Mouse (Mus musculus) embryonic facial prominence, embryonic 15.5 days (tissue): ENCODE measurements at regions not wholly inside any gene's neighbourhood (a gene's known extent, or its start where the extent isn't known, plus 50 kb on each side); places are given as distances from the start of the nearest gene placed in this dataset.

Experiments used
- ATAC-seq: fragments of 200-750 bp; cut with Nextera tagmentation; 2 replicates; pipeline ENCODE4 v1.8.0; 2017; ENCODE audit warnings: low read depth, moderate TSS enrichment; ENCODE audit not compliant: insufficient number of reproducible peaks, low FRiP score, low TSS enrichment
- H3K27ac ChIP-seq: fragments of 300-500 bp; sonication (generic); replicated peaks from 2 replicates; pipeline ENCODE4 v1.5.1; 2015; ENCODE audit warnings: mild to moderate bottlenecking, inconsistent platforms
- H3K27me3 ChIP-seq: fragments of 300-500 bp; sonication (generic); 2 replicates; pipeline ENCODE4 v1.6.1; 2015; ENCODE audit warnings: inconsistent platforms
- H3K36me3 ChIP-seq: fragments of 300-500 bp; sonication (generic); 2 replicates; pipeline ENCODE4 v1.6.1; 2015; ENCODE audit warnings: mild to moderate bottlenecking, inconsistent platforms
- H3K4me1 ChIP-seq: fragments of 300-500 bp; sonication (generic); 2 replicates; pipeline ENCODE4 v1.6.1; 2015; ENCODE audit warnings: inconsistent platforms
- H3K4me2 ChIP-seq: fragments of 300-500 bp; sonication (generic); replicated peaks from 2 replicates; pipeline ENCODE4 v1.6.1; 2015; ENCODE audit warnings: mild to moderate bottlenecking, inconsistent platforms
- H3K4me3 ChIP-seq: fragments of 300-500 bp; sonication (generic); replicated peaks from 2 replicates; pipeline ENCODE4 v1.5.1; 2015; ENCODE audit warnings: mild to moderate bottlenecking, inconsistent platforms
- H3K9ac ChIP-seq: fragments of 300-500 bp; sonication (generic); 2 replicates; pipeline ENCODE4 v1.6.1; 2015; ENCODE audit warnings: inconsistent platforms
- H3K9me3 ChIP-seq: fragments of 300-500 bp; sonication (generic); replicated peaks from 2 replicates; pipeline ENCODE4 v1.6.1; 2016; ENCODE audit warnings: inconsistent platforms
- WGBS: fragments of 180-500 bp; shearing (Covaris S2); methylation state at CpG from one replicate; pipeline ENCODE4 v1.1.7; 2015; 5-methylcytosine and 5-hydroxymethylcytosine counted together

GRCm38 (mm10) chr15:59138393-59139107 lies 249.5 kb downstream of the Gm49356 start:
- no peak overlapping the region for H3K9ac ChIP-seq
- WGBS, result 52% methylated on average over 8 of the region's 8 CpGs
- H3K9me3 ChIP-seq, result no peaks in the 10 kb centered on the region
- no peak overlapping the region for H3K4me3 ChIP-seq
- no peaks in the 10 kb centered on the region for H3K36me3 ChIP-seq
- no peak for ATAC-seq
- H3K27ac ChIP-seq, result no peak overlapping the region
- no peaks in the 10 kb centered on the region for H3K27me3 ChIP-seq
- H3K4me2 ChIP-seq, result no peak overlapping the region
- peaks cover 7% of the 10 kb centered on the region; the same call in 1 of the 2 replicates for H3K4me1 ChIP-seq

GRCm38 (mm10) chr15:59141621-59142020 lies 252.5 kb downstream of the Gm49356 start:
- no peaks in the 10 kb centered on the region for H3K27me3 ChIP-seq
- 83% methylated on average over 4 of the region's 4 CpGs for WGBS
- H3K36me3 ChIP-seq, result no peaks in the 10 kb centered on the region
- H3K9me3 ChIP-seq, result no peaks in the 10 kb centered on the region
- peaks cover 15% of the 10 kb centered on the region for H3K4me1 ChIP-seq
- no peak overlapping the region for H3K9ac ChIP-seq
- no peak for ATAC-seq
- H3K4me2 ChIP-seq, result no peak overlapping the region
- H3K4me3 ChIP-seq, result no peak overlapping the region
- H3K27ac ChIP-seq, result no peak overlapping the region

GRCm38 (mm10) chr15:59142481-59142880 lies 253.4 kb downstream of the Gm49356 start:
- H3K4me2 ChIP-seq, result no peak overlapping the region
- 63% methylated on average over 9 of the region's 9 CpGs for WGBS

DNA sequence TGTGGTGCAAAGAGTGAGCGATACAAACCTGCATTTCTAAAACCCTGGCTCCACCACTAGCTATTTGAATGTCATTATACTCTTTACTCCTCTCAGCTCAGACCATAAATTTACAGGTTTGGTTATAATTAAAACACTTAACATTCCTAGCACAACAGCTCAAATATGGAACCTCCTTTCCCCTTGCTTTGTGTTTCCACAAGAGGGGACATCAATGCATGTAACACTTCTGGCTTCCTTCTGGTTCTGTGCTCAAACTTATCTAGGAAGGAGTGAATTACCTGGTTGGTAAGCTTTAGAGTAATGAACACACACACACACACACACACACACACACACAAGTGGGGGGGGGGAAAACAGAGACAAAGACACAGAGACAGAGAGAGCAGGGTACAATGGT lies 254.8 kb downstream of the Gm49356 start:
- H3K27ac ChIP-seq, result no peak overlapping the region
- no peaks in the 10 kb centered on the region for H3K27me3 ChIP-seq
- no peak overlapping the region for H3K9ac ChIP-seq
- no peak for ATAC-seq
- no peaks in the 10 kb centered on the region for H3K36me3 ChIP-seq
- no peak overlapping the region for H3K4me3 ChIP-seq
- peaks cover 9% of the 10 kb centered on the region for H3K4me1 ChIP-seq
- H3K4me2 ChIP-seq, result no peak overlapping the region
- no peaks in the 10 kb centered on the region for H3K9me3 ChIP-seq
- WGBS, result 100% methylated on average over 1 of the region's 1 CpGs

More at GRCm38 (mm10) chr15:59142481-59142880, 253.4 kb downstream of the Gm49356 start:
- Histone ChIP-seq H3K4me3 (no peak overlapping the region), H3K9me3 (no peaks in the 10 kb centered on the region), H3K27ac (no peak overlapping the region), H3K36me3 (no peaks in the 10 kb centered on the region), H3K4me1 (peaks cover 15% of the 10 kb centered on the region), H3K9ac (no peak overlapping the region), H3K27me3 (no peaks in the 10 kb centered on the region)
- no peak for ATAC-seq

DNA sequence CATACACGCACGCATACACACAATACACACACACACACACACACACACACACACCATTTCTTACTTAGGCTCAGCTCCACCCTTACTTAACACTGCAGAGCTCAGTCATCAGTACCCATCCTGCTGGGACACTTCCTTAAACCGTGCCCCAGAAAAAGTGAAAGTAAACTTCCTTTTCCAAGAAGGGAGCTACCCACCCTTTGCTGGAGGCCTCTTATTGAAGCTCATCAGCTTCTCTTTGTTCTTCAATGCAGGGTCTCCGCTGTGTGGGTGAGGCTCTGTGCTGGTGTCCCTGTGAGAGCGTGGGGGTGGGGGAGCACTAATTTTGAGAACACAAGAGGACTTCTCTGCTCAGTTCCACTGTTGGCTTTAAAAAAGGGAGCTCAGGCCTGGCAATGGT lies 256.6 kb downstream of the Gm49356 start:
- no peak for ATAC-seq
- no peaks in the 10 kb centered on the region for H3K36me3 ChIP-seq
- no peak overlapping the region for H3K9ac ChIP-seq
- no peak overlapping the region for H3K27ac ChIP-seq
- no peaks in the 10 kb centered on the region for H3K27me3 ChIP-seq
- WGBS, result 67% methylated on average over 5 of the region's 5 CpGs
- H3K9me3 ChIP-seq, result no peaks in the 10 kb centered on the region
- H3K4me3 ChIP-seq, result no peak overlapping the region
- H3K4me1 ChIP-seq, result peaks cover 9% of the 10 kb centered on the region
- no peak overlapping the region for H3K4me2 ChIP-seq

GRCm38 (mm10) chr15:59146111-59146510 lies 257.0 kb downstream of the Gm49356 start:
- no peak overlapping the region for H3K27ac ChIP-seq
- no peaks in the 10 kb centered on the region for H3K36me3 ChIP-seq
- no peaks in the 10 kb centered on the region for H3K27me3 ChIP-seq
- 79% methylated on average over 19 of the region's 19 CpGs for WGBS
- no peak overlapping the region for H3K4me2 ChIP-seq
- ATAC-seq, result no peak
- peaks cover 9% of the 10 kb centered on the region for H3K4me1 ChIP-seq
- no peak overlapping the region for H3K4me3 ChIP-seq
- H3K9me3 ChIP-seq, result no peaks in the 10 kb centered on the region
- no peak overlapping the region for H3K9ac ChIP-seq

DNA sequence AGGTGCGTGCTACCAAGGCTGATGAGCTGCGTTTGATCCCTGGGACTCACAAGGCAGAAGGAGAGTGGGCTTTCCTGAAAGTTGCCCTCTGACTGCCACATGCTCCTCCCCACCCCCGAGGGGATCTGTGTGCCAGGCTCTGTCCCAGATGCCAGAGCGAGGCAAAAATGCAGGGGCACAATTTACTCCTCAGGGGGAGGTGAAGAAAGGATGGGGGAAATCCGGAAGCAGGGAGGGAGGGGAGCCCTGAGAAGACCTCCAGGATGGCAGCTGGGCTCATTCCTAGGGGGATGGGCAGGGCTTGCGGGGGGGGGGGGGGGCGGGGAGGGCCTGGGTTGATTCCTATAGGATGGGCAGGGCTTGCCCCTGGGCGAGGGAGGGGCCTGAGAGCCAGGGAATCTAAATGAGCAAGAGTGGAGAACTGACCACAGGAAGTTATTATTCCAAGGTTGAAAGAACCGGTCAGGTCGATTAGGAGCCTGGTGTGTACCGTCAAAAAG lies 257.5 kb downstream of the Gm49356 start:
- no peak for ATAC-seq
- Histone ChIP-seq H3K9me3 (no peaks in the 10 kb centered on the region), H3K4me1 (peaks cover 9% of the 10 kb centered on the region), H3K27ac (no peak overlapping the region), H3K4me3 (no peak overlapping the region), H3K9ac (no peak overlapping the region), H3K36me3 (no peaks in the 10 kb centered on the region), H3K4me2 (no peak overlapping the region), H3K27me3 (no peaks in the 10 kb centered on the region)
- WGBS, result 17% methylated on average over 10 of the region's 11 CpGs

DNA sequence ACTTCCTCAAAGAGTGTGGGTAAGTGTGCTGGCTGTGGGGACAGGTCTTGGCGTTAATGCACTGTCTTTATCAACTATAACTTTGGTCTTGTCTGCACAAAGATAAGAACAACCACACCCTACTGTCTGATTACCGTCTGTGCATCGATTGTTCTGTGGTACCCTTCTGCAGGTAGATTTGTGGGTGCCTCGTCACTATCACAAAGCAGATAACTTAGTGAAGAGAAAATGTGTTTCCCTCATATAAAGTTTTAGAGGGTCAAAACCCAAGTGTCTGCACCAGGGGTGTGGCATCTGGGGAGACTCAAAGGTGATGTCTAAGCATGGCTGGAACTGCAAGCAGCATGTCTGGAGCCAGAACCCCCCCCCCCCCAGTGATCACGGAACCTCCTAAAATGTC lies 259.4 kb downstream of the Gm49356 start:
- Histone ChIP-seq H3K36me3 (no peaks in the 10 kb centered on the region), H3K4me2 (no peak overlapping the region), H3K4me1 (peaks cover 9% of the 10 kb centered on the region), H3K9me3 (no peaks in the 10 kb centered on the region), H3K27ac (no peak overlapping the region), H3K9ac (no peak overlapping the region), H3K27me3 (no peaks in the 10 kb centered on the region), H3K4me3 (no peak overlapping the region)
- no peak for ATAC-seq
- WGBS, result 88% methylated on average over 5 of the region's 5 CpGs

DNA sequence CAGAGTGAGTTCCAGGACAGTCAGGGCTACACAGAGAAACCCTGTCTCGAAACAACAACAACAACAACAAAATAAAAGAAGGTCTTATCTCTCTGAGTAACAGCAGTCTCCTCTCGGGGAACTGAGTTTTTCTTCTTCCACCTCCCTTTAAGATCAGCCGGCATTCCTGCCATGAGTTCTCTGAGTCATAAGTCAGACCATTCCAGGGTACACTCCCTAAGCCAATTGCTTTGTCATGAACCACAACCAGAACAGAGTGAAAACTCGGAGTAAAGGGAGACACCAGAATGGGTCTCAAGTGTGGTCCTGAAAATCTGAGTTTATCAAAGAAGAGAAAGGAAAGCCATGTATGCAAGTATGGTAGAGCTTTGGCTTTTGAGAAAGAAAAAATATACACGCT lies 262.4 kb downstream of the Gm49356 start:
- Histone ChIP-seq H3K27me3 (no peaks in the 10 kb centered on the region), H3K36me3 (no peaks in the 10 kb centered on the region), H3K4me2 (no peak overlapping the region), H3K9me3 (no peaks in the 10 kb centered on the region), H3K4me1 (peaks cover 20% of the 10 kb centered on the region), H3K9ac (no peak overlapping the region), H3K4me3 (no peak overlapping the region), H3K27ac (no peak overlapping the region)
- 89% methylated on average over 5 of the region's 5 CpGs for WGBS
- no peak for ATAC-seq

DNA sequence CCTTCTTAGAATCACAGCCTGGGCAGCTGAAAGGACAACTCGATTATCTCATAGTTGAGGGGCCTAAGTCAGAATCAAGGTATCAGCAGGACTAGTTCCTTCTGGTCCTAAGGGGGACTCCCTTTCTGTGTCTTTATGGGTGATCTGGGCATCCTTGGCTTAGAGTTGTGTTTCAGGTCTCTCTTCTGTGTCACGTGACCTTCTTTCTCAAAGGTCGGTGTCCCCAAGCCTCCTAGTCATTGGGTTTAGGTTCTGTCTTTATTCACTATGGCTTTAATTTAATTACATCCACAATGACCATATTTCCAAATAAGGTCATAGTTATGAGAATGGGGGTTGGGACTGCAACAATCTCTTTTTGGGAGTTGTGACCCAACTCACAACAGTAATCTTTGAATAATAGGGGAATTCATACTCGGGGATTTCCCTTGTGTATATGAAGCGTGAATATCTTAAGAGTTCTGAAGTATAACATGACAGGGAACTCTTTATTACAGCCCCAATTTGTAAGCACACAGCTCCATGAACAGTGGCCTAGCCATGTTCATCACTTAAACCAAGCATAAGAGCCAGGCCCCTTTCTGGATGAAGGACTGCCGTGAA lies 263.8 kb downstream of the Gm49356 start:
- 90% methylated on average over 6 of the region's 6 CpGs for WGBS
- Histone ChIP-seq H3K4me1 (peaks cover 18% of the 10 kb centered on the region), H3K9me3 (no peaks in the 10 kb centered on the region), H3K27ac (no peak overlapping the region), H3K4me3 (no peak overlapping the region), H3K36me3 (no peaks in the 10 kb centered on the region), H3K27me3 (no peaks in the 10 kb centered on the region), H3K9ac (no peak overlapping the region), H3K4me2 (no peak overlapping the region)
- no peak for ATAC-seq

- Histone ChIP-seq H3K4me1 (peaks cover 18% of the 10 kb centered on the region), H3K27me3 (no peaks in the 10 kb centered on the region)
- 62% methylated on average over 16 of the region's 16 CpGs for WGBS
Measured at GRCm38 (mm10) chr15:59153416-59154250, 264.5 kb downstream of the Gm49356 start.

More at GRCm38 (mm10) chr15:59153416-59154250, 264.5 kb downstream of the Gm49356 start:
- Histone ChIP-seq H3K4me3 (no peak overlapping the region), H3K9me3 (no peaks in the 10 kb centered on the region), H3K27ac (no peak overlapping the region), H3K36me3 (no peaks in the 10 kb centered on the region), H3K9ac (no peak overlapping the region), H3K4me2 (no peak overlapping the region)
- ATAC-seq, result no peak
